Mouse (Mus musculus) heart, postnatal 0 days (tissue): ENCODE measurements at regions not wholly inside any gene's neighbourhood (a gene's known extent, or its start where the extent isn't known, plus 50 kb on each side); places are given as distances from the start of the nearest gene placed in this dataset.

ENCODE experiments used
- CTCF ChIP-seq: IDR thresholded peaks from 2 replicates; pipeline ENCODE4 v1.5.1; 2016; ENCODE audit warnings: antibody characterized with exemption, control low read depth, low read depth
- EP300 ChIP-seq: IDR thresholded peaks from 2 replicates; pipeline ENCODE4 v1.6.1; 2016; ENCODE audit warnings: antibody characterized with exemption, low read depth

DNA sequence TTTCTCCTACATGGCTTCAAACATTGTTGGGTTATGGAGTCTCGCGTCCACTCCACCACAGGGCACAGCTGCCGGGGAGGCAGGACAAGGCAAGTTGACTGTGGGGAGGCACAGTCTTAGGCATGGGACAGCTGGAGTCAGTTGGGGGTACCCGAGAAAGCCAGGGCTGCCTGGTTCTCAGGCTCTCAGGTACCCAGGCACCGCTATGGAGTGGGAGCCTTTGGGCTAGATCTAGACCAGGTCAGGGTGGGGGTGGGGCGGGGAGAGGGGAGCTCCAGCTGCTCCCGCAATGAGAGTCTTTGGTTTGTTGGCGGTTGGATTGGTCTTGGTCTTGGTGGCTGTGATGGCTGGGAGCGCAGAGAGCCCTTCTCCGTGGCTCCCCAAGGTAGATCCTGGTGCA, 512.2 kb downstream of the Gbe1 start:
- no peak for TF ChIP-seq CTCF
- TF ChIP-seq EP300: no peak
